Mouse (Mus musculus): ENCODE data around the gene Snf8. TPM values are rescaled to one million over a fixed set of nuclear protein-coding genes. Genes with fewer than 3 reads are reported as not detected.

The Snf8 gene
- polyA plus RNA-seq, 1 experiment from 2014 or later = 142 TPM

GRCm38 (mm10) chr11:96031701-96032100, 3.0 kb upstream of the Snf8 start:
- H3K9ac ChIP-seq (replicated peaks) = no peak overlapping the region

GRCm38 (mm10) chr11:96033264-96033663, 1.4 kb upstream of the Snf8 start:
- WGBS = 95% methylated on average over 3 of the region's 3 CpGs
- Histone ChIP-seq H3K27ac (replicated peaks) (no peak overlapping the region), H3K4me1 (peaks cover 23% of the 10 kb centered on the region), H3K4me3 (no peak overlapping the region), H3K36me3 (no peaks in the 10 kb centered on the region), H3K9me3 (no peaks in the 10 kb centered on the region), H3K9ac (replicated peaks) (no peak overlapping the region), H3K27me3 (0 out of 2 replicates have a peak, but pooled peaks cover 5% of the 10 kb centered on the region), H3K4me2 (replicated peaks) (no peak overlapping the region)
- no peak for ATAC-seq (replicated peaks)

More at GRCm38 (mm10) chr11:96031701-96032100, 3.0 kb upstream of the Snf8 start:
- H3K36me3 ChIP-seq = no peaks in the 10 kb centered on the region
- H3K27me3 ChIP-seq = 0 out of 2 replicates have a peak, but pooled peaks cover 5% of the 10 kb centered on the region
- H3K9me3 ChIP-seq = no peaks in the 10 kb centered on the region
- no peak for ATAC-seq (replicated peaks)
- WGBS = 68% methylated on average over 2 of the region's 2 CpGs
- H3K4me1 ChIP-seq = peaks cover 19% of the 10 kb centered on the region
- no peak overlapping the region for H3K4me3 ChIP-seq
- no peak overlapping the region for H3K27ac ChIP-seq (replicated peaks)
- H3K4me2 ChIP-seq (replicated peaks) = no peak overlapping the region

GRCm38 (mm10) chr11:96034116-96034515, 569 bp upstream of the Snf8 start:
- peak overlapping the region; percentile 64 for H3K27ac ChIP-seq (replicated peaks)
- H3K4me2 ChIP-seq (replicated peaks) = peak overlapping the region; percentile 71
- H3K4me3 ChIP-seq = peak overlapping the region; percentile 81
- peaks cover 3% of the 10 kb centered on the region for H3K36me3 ChIP-seq
- H3K9ac ChIP-seq (replicated peaks) = peak overlapping the region; percentile 75; the same call in 1 of the 2 replicates
- no peak for ATAC-seq (replicated peaks)
- no peaks in the 10 kb centered on the region for H3K9me3 ChIP-seq
- 0 out of 2 replicates have a peak, but pooled peaks cover 5% of the 10 kb centered on the region for H3K27me3 ChIP-seq
- 48% methylated on average over 8 of the region's 8 CpGs for WGBS
- peaks cover 23% of the 10 kb centered on the region for H3K4me1 ChIP-seq

GRCm38 (mm10) chr11:96035133-96035532, 448 bp downstream of the Snf8 start:
- no peak; the same call in 1 of the 2 replicates for ATAC-seq (replicated peaks)
- 12% methylated on average over 6 of the region's 6 CpGs for WGBS
- Histone ChIP-seq H3K4me2 (replicated peaks) (peak overlapping the region; percentile 71), H3K36me3 (peaks cover 7% of the 10 kb centered on the region), H3K4me3 (peak overlapping the region; percentile 81), H3K27me3 (0 out of 2 replicates have a peak, but pooled peaks cover 5% of the 10 kb centered on the region), H3K9me3 (no peaks in the 10 kb centered on the region), H3K4me1 (peaks cover 23% of the 10 kb centered on the region), H3K9ac (replicated peaks) (peak overlapping the region; percentile 75), H3K27ac (replicated peaks) (peak overlapping the region; percentile 64)

GRCm38 (mm10) chr11:96037499-96037898, 2.8 kb downstream of the Snf8 start:
- no peak for ATAC-seq (replicated peaks)
- H3K27ac ChIP-seq (replicated peaks) = no peak overlapping the region
- H3K9me3 ChIP-seq = no peaks in the 10 kb centered on the region
- H3K9ac ChIP-seq (replicated peaks) = no peak overlapping the region
- WGBS = 88% methylated on average over 5 of the region's 5 CpGs
- H3K36me3 ChIP-seq = peaks cover 17% of the 10 kb centered on the region
- no peaks in the 10 kb centered on the region for H3K27me3 ChIP-seq
- no peak overlapping the region for H3K4me3 ChIP-seq
- peaks cover 23% of the 10 kb centered on the region for H3K4me1 ChIP-seq
- H3K4me2 ChIP-seq (replicated peaks) = no peak overlapping the region

- ATAC-seq (replicated peaks) = no peak
These were observed 3.9 kb downstream of the Snf8 start for GRCm38 (mm10) chr11:96038560-96038959.

GRCm38 (mm10) chr11:96044803-96045567, 10.3 kb downstream of the Snf8 start:
- Histone ChIP-seq H3K9me3 (no peaks in the 10 kb centered on the region), H3K9ac (replicated peaks) (no peak overlapping the region), H3K4me1 (no peaks in the 10 kb centered on the region), H3K27ac (replicated peaks) (no peak overlapping the region), H3K36me3 (peaks cover 64% of the 10 kb centered on the region), H3K4me3 (no peak overlapping the region), H3K4me2 (replicated peaks) (no peak overlapping the region), H3K27me3 (no peaks in the 10 kb centered on the region)
- no peak for ATAC-seq (replicated peaks)
- WGBS = 91% methylated on average over 11 of the region's 11 CpGs

More at GRCm38 (mm10) chr11:96038560-96038959, 3.9 kb downstream of the Snf8 start:
- Histone ChIP-seq H3K9me3 (no peaks in the 10 kb centered on the region), H3K27ac (replicated peaks) (no peak overlapping the region), H3K27me3 (no peaks in the 10 kb centered on the region), H3K4me2 (replicated peaks) (no peak overlapping the region), H3K9ac (replicated peaks) (no peak overlapping the region), H3K4me3 (no peak overlapping the region), H3K4me1 (peaks cover 23% of the 10 kb centered on the region), H3K36me3 (peaks cover 24% of the 10 kb centered on the region)
- 97% methylated on average over 1 of the region's 1 CpGs for WGBS

- Histone ChIP-seq H3K9me3 (no peaks in the 10 kb centered on the region), H3K36me3 (peaks cover 71% of the 10 kb centered on the region), H3K4me1 (no peaks in the 10 kb centered on the region), H3K4me2 (replicated peaks) (no peak overlapping the region), H3K27ac (replicated peaks) (no peak overlapping the region), H3K27me3 (no peaks in the 10 kb centered on the region), H3K9ac (replicated peaks) (no peak overlapping the region), H3K4me3 (no peak overlapping the region)
- no peak for ATAC-seq (replicated peaks)
- WGBS = 79% methylated on average over 8 of the region's 8 CpGs
These were observed 11.3 kb downstream of the Snf8 start for GRCm38 (mm10) chr11:96046028-96046427.

GRCm38 (mm10) chr11:96046793-96047192, 12.1 kb downstream of the Snf8 start:
- Histone ChIP-seq H3K9ac (replicated peaks) (no peak overlapping the region), H3K27me3 (no peaks in the 10 kb centered on the region), H3K4me1 (no peaks in the 10 kb centered on the region), H3K27ac (replicated peaks) (no peak overlapping the region), H3K4me2 (replicated peaks) (no peak overlapping the region), H3K9me3 (no peaks in the 10 kb centered on the region), H3K4me3 (no peak overlapping the region), H3K36me3 (peaks cover 75% of the 10 kb centered on the region)
- WGBS = 86% methylated on average over 2 of the region's 2 CpGs
- ATAC-seq (replicated peaks) = no peak

GRCm38 (mm10) chr11:96047469-96048373, 13.0 kb downstream of the Snf8 start:
- Histone ChIP-seq H3K36me3 (peaks cover 81% of the 10 kb centered on the region), H3K9ac (replicated peaks) (no peak overlapping the region)
- 88% methylated on average over 4 of the region's 4 CpGs for WGBS

GRCm38 (mm10) chr11:96049939-96050338, 15.3 kb downstream of the Snf8 start:
- WGBS = 82% methylated on average over 4 of the region's 4 CpGs
- Histone ChIP-seq H3K4me3 (no peak overlapping the region), H3K4me2 (replicated peaks) (no peak overlapping the region), H3K9me3 (no peaks in the 10 kb centered on the region), H3K27ac (replicated peaks) (no peak overlapping the region), H3K36me3 (peaks cover 83% of the 10 kb centered on the region), H3K4me1 (no peaks in the 10 kb centered on the region), H3K27me3 (no peaks in the 10 kb centered on the region), H3K9ac (replicated peaks) (no peak overlapping the region)
- no peak for ATAC-seq (replicated peaks)

More at GRCm38 (mm10) chr11:96047469-96048373, 13.0 kb downstream of the Snf8 start:
- no peaks in the 10 kb centered on the region for H3K27me3 ChIP-seq
- no peaks in the 10 kb centered on the region for H3K9me3 ChIP-seq
- H3K4me1 ChIP-seq = no peaks in the 10 kb centered on the region
- ATAC-seq (replicated peaks) = no peak
- H3K4me3 ChIP-seq = no peak overlapping the region
- H3K27ac ChIP-seq (replicated peaks) = no peak overlapping the region
- no peak overlapping the region for H3K4me2 ChIP-seq (replicated peaks)

- Histone ChIP-seq H3K36me3 (peaks cover 86% of the 10 kb centered on the region), H3K9ac (replicated peaks) (no peak overlapping the region), H3K4me2 (replicated peaks) (no peak overlapping the region), H3K27ac (replicated peaks) (no peak overlapping the region), H3K4me1 (no peaks in the 10 kb centered on the region), H3K9me3 (no peaks in the 10 kb centered on the region), H3K4me3 (no peak overlapping the region), H3K27me3 (no peaks in the 10 kb centered on the region)
- no peak for ATAC-seq (replicated peaks)
- 98% methylated on average over 3 of the region's 3 CpGs for WGBS
These were observed 16.2 kb downstream of the Snf8 start for GRCm38 (mm10) chr11:96050854-96051253.
